Mouse (Mus musculus): ENCODE data around the gene Ate1. TPM values are rescaled to one million over a fixed set of nuclear protein-coding genes. Genes with fewer than 3 reads are reported as not detected.

Gene Ate1
- polyA plus RNA-seq, 1 experiment = 9.8 TPM

DNA sequence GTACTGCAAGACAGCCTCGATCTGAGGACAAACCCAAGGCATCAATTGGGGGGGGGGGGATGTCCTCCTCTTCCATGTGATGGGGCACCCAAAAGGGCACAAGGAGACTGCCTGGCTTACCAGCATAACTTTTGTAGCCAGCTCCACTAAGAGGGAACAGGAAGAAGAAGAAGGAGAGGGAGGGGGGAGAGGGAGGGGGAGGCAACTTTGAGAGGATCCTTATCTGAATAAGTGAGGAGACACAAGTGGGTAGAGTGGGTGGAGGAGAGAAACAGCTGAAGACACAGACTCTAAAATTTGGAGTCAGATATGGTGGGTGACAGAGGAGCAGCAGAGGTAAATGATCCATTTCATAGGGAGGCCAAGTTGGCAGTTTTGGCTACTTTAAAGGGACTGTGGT lies 40.8 kb upstream of the Ate1 start:
- H3ac ChIP-seq (ENCODE audit: control insufficient read depth, insufficient read length) = no peak overlapping the region
- H3K36me3 ChIP-seq (ENCODE audit: control insufficient read depth, insufficient read depth) = no peaks in the 10 kb centered on the region
- no peak for TF ChIP-seq POLR2A (IDR thresholded peaks at IDR 0.05; ENCODE audit: insufficient read length, low read depth)
- no peak for TF ChIP-seq USF1 (IDR thresholded peaks at IDR 0.05; ENCODE audit: low read depth)
- TF ChIP-seq TCF12 (IDR thresholded peaks at IDR 0.05; ENCODE audit: insufficient read depth, poor library complexity, severe bottlenecking) = no peak
- no peak for TF ChIP-seq SRF (IDR thresholded peaks at IDR 0.05; ENCODE audit: control insufficient read depth, insufficient read length, low read depth)
- no peak for TF ChIP-seq MAX (IDR thresholded peaks at IDR 0.05; ENCODE audit: low read depth)
- TF ChIP-seq E2F4 (IDR thresholded peaks at IDR 0.05; ENCODE audit: insufficient read depth) = no peak
- no peak for TF ChIP-seq MYOD1 (IDR thresholded peaks at IDR 0.05; ENCODE audit: control insufficient read depth in 1 of 3, insufficient read length in 2 of 3, low read depth in 2 of 3)
- TF ChIP-seq MYOG (IDR thresholded peaks at IDR 0.05; ENCODE audit: control insufficient read depth in 1 of 3, insufficient read depth in 1 of 3, insufficient read length in 2 of 3, low read depth in 2 of 3) = no peak
- no peak for TF ChIP-seq POLR2AphosphoS2 (IDR thresholded peaks at IDR 0.05; ENCODE audit: insufficient read length, low read depth)
- TF ChIP-seq TCF3 (IDR thresholded peaks at IDR 0.05; ENCODE audit: insufficient read length, low read depth) = no peak
- no peak for TF ChIP-seq REST (IDR thresholded peaks at IDR 0.05; ENCODE audit: insufficient read depth, insufficient read length)
- TF ChIP-seq CEBPB (IDR thresholded peaks at IDR 0.05; ENCODE audit: insufficient read depth, poor library complexity, severe bottlenecking) = no peak
- no peaks in the 10 kb centered on the region for H3K79me2 ChIP-seq (ENCODE audit: control insufficient read depth, insufficient read depth)
- no peak overlapping the region for H3K4me2 ChIP-seq (ENCODE audit: low read depth)
- H3K4me3 ChIP-seq = no peak overlapping the region
- H3K27me3 ChIP-seq (ENCODE audit: control insufficient read depth, insufficient read depth, insufficient read length) = no peaks in the 10 kb centered on the region

DNA sequence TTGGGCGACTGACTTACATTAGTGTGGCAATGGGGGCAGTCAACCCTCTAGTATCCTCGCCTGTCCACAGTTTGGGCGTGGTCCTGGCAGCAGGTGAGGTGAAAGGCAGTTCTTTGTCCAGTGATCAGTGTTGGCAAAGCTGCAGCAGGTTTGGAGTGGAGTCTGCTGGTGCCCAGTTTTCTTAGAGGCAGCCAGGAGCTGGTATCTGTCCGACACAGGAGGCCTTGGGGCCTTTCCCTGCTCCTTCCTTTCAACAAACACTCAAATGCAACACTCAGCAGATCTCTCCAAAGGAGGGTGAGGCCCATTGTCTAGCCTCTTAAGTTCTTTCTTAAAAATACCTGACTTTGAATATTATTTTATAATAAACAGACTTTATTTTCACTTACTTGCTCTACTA lies 38.4 kb upstream of the Ate1 start:
- H3K79me2 ChIP-seq (ENCODE audit: control insufficient read depth, insufficient read depth) = no peaks in the 10 kb centered on the region
- H3ac ChIP-seq (ENCODE audit: control insufficient read depth, insufficient read length) = no peak overlapping the region
- H3K27me3 ChIP-seq (ENCODE audit: control insufficient read depth, insufficient read depth, insufficient read length) = no peaks in the 10 kb centered on the region
- no peaks in the 10 kb centered on the region for H3K36me3 ChIP-seq (ENCODE audit: control insufficient read depth, insufficient read depth)
- H3K4me2 ChIP-seq (ENCODE audit: low read depth) = no peak overlapping the region
- no peak for TF ChIP-seq CEBPB (IDR thresholded peaks at IDR 0.05; ENCODE audit: insufficient read depth, poor library complexity, severe bottlenecking)
- no peak for TF ChIP-seq TCF12 (IDR thresholded peaks at IDR 0.05; ENCODE audit: insufficient read depth, poor library complexity, severe bottlenecking)
- no peak for TF ChIP-seq MYOD1 (IDR thresholded peaks at IDR 0.05; ENCODE audit: control insufficient read depth in 1 of 3, insufficient read length in 2 of 3, low read depth in 2 of 3)
- TF ChIP-seq REST (IDR thresholded peaks at IDR 0.05; ENCODE audit: insufficient read depth, insufficient read length) = no peak
- no peak for TF ChIP-seq E2F4 (IDR thresholded peaks at IDR 0.05; ENCODE audit: insufficient read depth)
- TF ChIP-seq POLR2AphosphoS2 (IDR thresholded peaks at IDR 0.05; ENCODE audit: insufficient read length, low read depth) = no peak
- no peak for TF ChIP-seq SRF (IDR thresholded peaks at IDR 0.05; ENCODE audit: control insufficient read depth, insufficient read length, low read depth)
- TF ChIP-seq TCF3 (IDR thresholded peaks at IDR 0.05; ENCODE audit: insufficient read length, low read depth) = no peak
- TF ChIP-seq MYOG (IDR thresholded peaks at IDR 0.05; ENCODE audit: control insufficient read depth in 1 of 3, insufficient read depth in 1 of 3, insufficient read length in 2 of 3, low read depth in 2 of 3) = no peak
- TF ChIP-seq POLR2A (IDR thresholded peaks at IDR 0.05; ENCODE audit: insufficient read length, low read depth) = no peak
- TF ChIP-seq MAX (IDR thresholded peaks at IDR 0.05; ENCODE audit: low read depth) = no peak
- TF ChIP-seq USF1 (IDR thresholded peaks at IDR 0.05; ENCODE audit: low read depth) = no peak
- no peak overlapping the region for H3K4me3 ChIP-seq

DNA sequence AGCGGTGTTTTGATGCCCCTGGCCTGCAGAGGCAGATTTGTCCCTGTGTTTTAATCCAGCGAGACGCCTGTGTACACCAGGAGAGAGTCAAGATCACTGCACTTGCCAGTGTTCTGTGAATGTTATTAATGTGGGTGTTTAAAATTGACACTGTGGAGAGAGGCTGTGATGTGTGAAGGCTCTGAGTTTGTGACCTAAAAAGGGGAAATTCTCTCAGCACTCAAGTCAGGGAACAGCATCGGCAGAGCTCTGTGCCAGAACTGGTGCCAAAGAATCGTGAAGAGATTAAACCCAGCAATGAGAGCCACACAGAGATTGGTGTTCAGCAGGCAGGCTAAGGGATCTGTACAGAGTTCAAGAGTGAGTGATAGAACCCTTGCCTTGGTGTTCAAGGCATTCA lies 35.4 kb upstream of the Ate1 start:
- Histone ChIP-seq H3K79me2 (ENCODE audit: control insufficient read depth, insufficient read depth) (no peaks in the 10 kb centered on the region), H3K27me3 (ENCODE audit: control insufficient read depth, insufficient read depth, insufficient read length) (no peaks in the 10 kb centered on the region), H3K4me3 (no peak overlapping the region), H3K4me2 (ENCODE audit: low read depth) (no peak overlapping the region), H3ac (ENCODE audit: control insufficient read depth, insufficient read length) (no peak overlapping the region), H3K36me3 (ENCODE audit: control insufficient read depth, insufficient read depth) (no peaks in the 10 kb centered on the region)
- no peak for TF ChIP-seq MYOG (IDR thresholded peaks at IDR 0.05; ENCODE audit: control insufficient read depth in 1 of 3, insufficient read depth in 1 of 3, insufficient read length in 2 of 3, low read depth in 2 of 3)
- TF ChIP-seq REST (IDR thresholded peaks at IDR 0.05; ENCODE audit: insufficient read depth, insufficient read length) = no peak

DNA sequence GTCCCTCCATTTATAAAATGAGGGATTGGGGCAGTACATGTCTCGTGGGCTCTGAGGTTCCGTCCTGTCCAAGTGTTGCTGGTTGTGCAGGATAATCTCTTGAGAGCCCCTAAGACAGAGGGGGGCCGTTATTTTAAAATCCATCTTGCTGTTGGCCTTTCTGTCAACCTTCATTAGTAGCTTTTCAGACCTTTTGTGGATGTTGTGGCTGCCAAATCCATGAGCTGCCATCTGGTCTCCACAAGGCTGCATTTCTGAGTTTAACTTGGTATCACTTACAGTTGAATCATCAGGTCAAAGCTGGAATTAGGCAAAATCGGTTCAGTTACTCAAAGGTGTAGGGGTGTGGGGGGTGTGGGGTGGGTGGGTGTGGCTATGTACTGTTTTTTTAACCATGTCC lies 33.2 kb upstream of the Ate1 start:
- Histone ChIP-seq H3K79me2 (ENCODE audit: control insufficient read depth, insufficient read depth) (no peaks in the 10 kb centered on the region), H3K4me2 (ENCODE audit: low read depth) (no peak overlapping the region), H3ac (ENCODE audit: control insufficient read depth, insufficient read length) (no peak overlapping the region), H3K27me3 (ENCODE audit: control insufficient read depth, insufficient read depth, insufficient read length) (no peaks in the 10 kb centered on the region), H3K4me3 (no peak overlapping the region), H3K36me3 (ENCODE audit: control insufficient read depth, insufficient read depth) (no peaks in the 10 kb centered on the region)
- TF ChIP-seq USF1 (IDR thresholded peaks at IDR 0.05; ENCODE audit: low read depth) (no peak), REST (IDR thresholded peaks at IDR 0.05; ENCODE audit: insufficient read depth, insufficient read length) (no peak), MYOD1 (IDR thresholded peaks at IDR 0.05; ENCODE audit: control insufficient read depth in 1 of 3, insufficient read length in 2 of 3, low read depth in 2 of 3) (no peak), SRF (IDR thresholded peaks at IDR 0.05; ENCODE audit: control insufficient read depth, insufficient read length, low read depth) (no peak), E2F4 (IDR thresholded peaks at IDR 0.05; ENCODE audit: insufficient read depth) (no peak), CEBPB (IDR thresholded peaks at IDR 0.05; ENCODE audit: insufficient read depth, poor library complexity, severe bottlenecking) (no peak), MYOG (IDR thresholded peaks at IDR 0.05; ENCODE audit: control insufficient read depth in 1 of 3, insufficient read depth in 1 of 3, insufficient read length in 2 of 3, low read depth in 2 of 3) (no peak), TCF3 (IDR thresholded peaks at IDR 0.05; ENCODE audit: insufficient read length, low read depth) (no peak), MAX (IDR thresholded peaks at IDR 0.05; ENCODE audit: low read depth) (no peak), POLR2A (IDR thresholded peaks at IDR 0.05; ENCODE audit: insufficient read length, low read depth) (no peak), POLR2AphosphoS2 (IDR thresholded peaks at IDR 0.05; ENCODE audit: insufficient read length, low read depth) (no peak), TCF12 (IDR thresholded peaks at IDR 0.05; ENCODE audit: insufficient read depth, poor library complexity, severe bottlenecking) (no peak)

- TF ChIP-seq MYOG (IDR thresholded peaks at IDR 0.05; ENCODE audit: control insufficient read depth in 1 of 3, insufficient read depth in 1 of 3, insufficient read length in 2 of 3, low read depth in 2 of 3) (no peak), CEBPB (IDR thresholded peaks at IDR 0.05; ENCODE audit: insufficient read depth, poor library complexity, severe bottlenecking) (no peak), TCF12 (IDR thresholded peaks at IDR 0.05; ENCODE audit: insufficient read depth, poor library complexity, severe bottlenecking) (no peak), E2F4 (IDR thresholded peaks at IDR 0.05; ENCODE audit: insufficient read depth) (no peak), POLR2A (IDR thresholded peaks at IDR 0.05; ENCODE audit: insufficient read length, low read depth) (no peak), MYOD1 (IDR thresholded peaks at IDR 0.05; ENCODE audit: control insufficient read depth in 1 of 3, insufficient read length in 2 of 3, low read depth in 2 of 3) (no peak), TCF3 (IDR thresholded peaks at IDR 0.05; ENCODE audit: insufficient read length, low read depth) (no peak), REST (IDR thresholded peaks at IDR 0.05; ENCODE audit: insufficient read depth, insufficient read length) (no peak), POLR2AphosphoS2 (IDR thresholded peaks at IDR 0.05; ENCODE audit: insufficient read length, low read depth) (no peak), MAX (IDR thresholded peaks at IDR 0.05; ENCODE audit: low read depth) (no peak), USF1 (IDR thresholded peaks at IDR 0.05; ENCODE audit: low read depth) (no peak), SRF (IDR thresholded peaks at IDR 0.05; ENCODE audit: control insufficient read depth, insufficient read length, low read depth) (no peak)
- H3K79me2 ChIP-seq (ENCODE audit: control insufficient read depth, insufficient read depth) = no peaks in the 10 kb centered on the region
- H3ac ChIP-seq (ENCODE audit: control insufficient read depth, insufficient read length) = no peak overlapping the region
- H3K4me3 ChIP-seq = no peak overlapping the region
- no peak overlapping the region for H3K4me2 ChIP-seq (ENCODE audit: low read depth)
- no peaks in the 10 kb centered on the region for H3K27me3 ChIP-seq (ENCODE audit: control insufficient read depth, insufficient read depth, insufficient read length)
- H3K36me3 ChIP-seq (ENCODE audit: control insufficient read depth, insufficient read depth) = no peaks in the 10 kb centered on the region
Measured at GRCm38 (mm10) chr7:130552780-130553179, 32.6 kb upstream of the Ate1 start.
